Mouse (Mus musculus) left cerebral cortex, adult 11 months (tissue): Measurements from ENCODE around the gene Sdr9c7.
A peak's percentile ranks its signal among the peaks of the same experiment; 100 is the strongest.
"Not testable (repeated sequence)": the region's sequence is repeated elsewhere in the genome, so short reads cannot be mapped to it uniquely, and the experiment has no call there.

Experiments used
- DNase-seq: peaks from one replicate; pipeline ENCODE4 v3.0.0; 2022; ENCODE audit warnings: low spot score

Gene Sdr9c7

DNA sequence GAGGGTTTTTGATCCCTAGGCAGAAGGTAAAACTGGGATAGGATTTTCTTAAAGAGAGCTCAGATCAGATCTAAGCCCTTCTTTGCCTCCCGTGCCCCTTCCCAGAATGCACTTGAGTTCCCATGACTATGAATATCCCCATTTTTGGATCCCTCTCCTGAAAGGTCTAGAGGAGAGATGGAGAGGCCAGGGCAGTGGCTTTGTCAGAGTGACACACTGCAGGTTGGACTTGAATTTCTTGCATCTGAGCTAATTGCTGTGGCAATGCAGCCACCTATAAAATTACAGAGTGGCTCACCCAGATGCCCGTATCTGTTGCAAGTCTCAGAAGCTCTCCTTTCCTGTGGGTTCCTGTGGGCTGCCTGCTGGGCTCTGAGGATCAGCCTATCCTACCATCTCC, at the start of gene Sdr9c7:
Gene Sdr9c7 (plus strand): TSS at position 301 of the 400 bp plus-strand sequence.
- no peak for DNase-seq

- no peak for DNase-seq
Measured at GRCm38 (mm10) chr10:127849628-127850027, 48.7 kb upstream of the Sdr9c7 start, which contains the start of gene Rdh19. TSS of gene Rdh19 (plus strand) at chr10:127849928.

- DNase-seq: no peak
Measured at GRCm38 (mm10) chr10:127856376-127856775, 41.9 kb upstream of the Sdr9c7 start.

GRCm38 (mm10) chr10:127864931-127865330, 33.4 kb upstream of the Sdr9c7 start:
- DNase-seq: no peak

DNA sequence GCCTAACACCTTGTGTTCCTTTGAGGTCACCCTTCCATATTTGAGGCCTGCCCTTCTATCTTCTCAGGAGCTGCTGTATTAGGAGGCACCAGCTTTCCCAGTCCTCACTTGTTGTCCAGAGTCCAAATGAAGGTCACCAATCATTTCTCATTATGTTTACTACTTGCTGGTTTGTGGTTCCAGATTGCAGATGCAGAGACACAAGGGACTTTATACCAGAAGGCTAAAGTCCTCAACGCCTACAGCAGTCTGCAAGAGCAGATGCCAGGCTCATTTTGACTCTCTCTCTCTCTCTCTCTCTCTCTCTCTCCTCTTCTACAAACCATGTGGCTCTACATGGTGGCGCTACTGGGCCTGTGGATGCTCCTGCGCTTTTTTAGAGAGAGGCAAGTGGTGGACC, 32.1 kb upstream of the Sdr9c7 start, which contains the start of gene Rdh16f2:
Gene Rdh16f2 (plus strand): TSS at position 243 of the 400 bp plus-strand sequence.
- DNase-seq: no peak

- peak; percentile 4 for DNase-seq
Measured at GRCm38 (mm10) chr10:127872484-127872883, 25.8 kb upstream of the Sdr9c7 start.

GRCm38 (mm10) chr10:127877681-127878080, 20.6 kb upstream of the Sdr9c7 start:
- no peak for DNase-seq

- DNase-seq: no peak
Measured at GRCm38 (mm10) chr10:127878262-127879057, 19.9 kb upstream of the Sdr9c7 start.

DNA sequence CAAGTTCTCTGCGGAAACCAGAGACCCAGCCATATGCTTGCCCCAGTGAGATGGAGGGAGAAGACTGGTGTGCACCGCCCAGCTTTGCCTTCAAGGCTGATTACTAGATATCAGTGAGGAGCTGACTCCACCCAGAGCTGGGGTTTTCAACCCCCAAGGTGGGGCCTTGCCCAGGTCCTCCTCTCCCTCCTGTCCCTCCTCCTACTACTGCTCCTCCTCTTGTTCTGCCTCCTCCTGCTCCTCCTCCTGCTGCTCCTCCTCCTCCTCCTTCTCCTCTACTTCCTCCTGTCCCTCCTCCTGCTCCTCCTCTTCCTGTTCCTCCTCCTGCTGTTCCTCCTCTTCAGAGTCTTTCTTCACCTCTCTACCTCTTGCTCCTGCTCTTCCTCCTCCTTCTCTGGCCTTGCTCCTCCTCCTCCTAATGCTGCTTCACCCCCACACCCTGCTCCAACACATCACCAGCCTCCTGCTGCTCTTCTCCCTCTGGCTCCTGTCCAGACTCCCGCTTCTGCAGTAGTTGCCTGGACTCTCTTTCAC, 19.1 kb upstream of the Sdr9c7 start:
- DNase-seq: no peak

DNA sequence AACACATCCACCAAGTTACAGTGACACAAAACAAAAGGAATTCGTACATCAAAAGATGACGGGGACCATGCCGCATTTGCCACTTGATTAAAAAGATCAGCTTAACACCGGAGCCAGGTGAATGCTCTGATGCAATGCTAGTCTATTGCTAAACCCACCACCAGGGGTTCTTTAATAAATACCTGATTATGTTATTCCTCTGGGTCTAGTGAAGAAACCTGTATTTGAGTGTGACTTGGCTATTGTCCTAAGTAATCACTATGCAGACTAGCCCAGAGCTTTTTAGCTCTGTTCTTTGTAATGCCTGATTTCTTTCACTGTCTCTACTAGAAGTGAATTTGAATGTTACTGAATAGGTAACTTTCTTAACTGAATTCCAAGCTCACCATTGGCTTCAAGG, 17.3 kb upstream of the Sdr9c7 start:
- no peak for DNase-seq

DNA sequence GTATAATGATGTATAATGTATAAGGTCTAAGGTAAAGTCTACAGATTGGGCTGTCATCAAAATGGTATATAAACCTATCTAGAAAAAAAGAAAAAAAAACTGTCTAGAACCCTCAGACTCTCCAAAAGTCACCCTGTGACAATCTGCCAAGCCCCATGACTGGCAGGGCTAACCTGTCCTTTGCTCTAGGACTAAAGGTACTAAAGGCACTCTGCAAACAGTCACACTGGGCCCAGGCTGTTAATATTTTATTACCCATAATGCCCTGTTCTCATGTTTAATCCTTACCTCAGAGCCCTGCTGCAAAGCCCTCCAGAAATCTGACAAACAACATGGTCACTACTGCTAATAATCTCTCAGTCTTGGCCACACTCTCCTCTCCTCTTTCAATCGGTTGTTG, 11.8 kb upstream of the Sdr9c7 start:
- no peak for DNase-seq

- DNase-seq: no peak
Measured at GRCm38 (mm10) chr10:127886971-127887370, 11.3 kb upstream of the Sdr9c7 start.

DNA sequence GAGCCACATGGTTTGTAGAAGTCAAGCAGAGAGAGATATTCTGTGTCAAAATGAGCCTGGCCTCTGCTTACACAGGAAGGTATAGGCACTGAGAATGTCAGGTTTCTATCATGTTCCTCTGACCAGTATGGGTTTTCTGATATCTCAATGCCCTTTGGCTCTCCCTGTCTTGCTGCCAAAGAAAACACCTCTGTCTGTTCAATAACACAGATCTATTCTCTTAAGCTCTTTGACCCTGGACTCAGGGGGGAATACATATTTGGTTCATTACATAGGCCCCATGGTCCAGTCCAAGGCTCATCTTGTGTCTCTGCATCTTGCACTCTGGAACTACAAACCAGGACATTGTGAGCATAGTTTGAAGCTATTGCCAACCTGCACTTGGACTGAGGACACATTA, 9.7 kb upstream of the Sdr9c7 start, which contains the start of gene Rdh7:
Gene Rdh7 (minus strand): TSS at position 213 of the 400 bp plus-strand sequence.
- DNase-seq: no peak

GRCm38 (mm10) chr10:127891481-127891880, 6.8 kb upstream of the Sdr9c7 start:
- DNase-seq: no peak

DNA sequence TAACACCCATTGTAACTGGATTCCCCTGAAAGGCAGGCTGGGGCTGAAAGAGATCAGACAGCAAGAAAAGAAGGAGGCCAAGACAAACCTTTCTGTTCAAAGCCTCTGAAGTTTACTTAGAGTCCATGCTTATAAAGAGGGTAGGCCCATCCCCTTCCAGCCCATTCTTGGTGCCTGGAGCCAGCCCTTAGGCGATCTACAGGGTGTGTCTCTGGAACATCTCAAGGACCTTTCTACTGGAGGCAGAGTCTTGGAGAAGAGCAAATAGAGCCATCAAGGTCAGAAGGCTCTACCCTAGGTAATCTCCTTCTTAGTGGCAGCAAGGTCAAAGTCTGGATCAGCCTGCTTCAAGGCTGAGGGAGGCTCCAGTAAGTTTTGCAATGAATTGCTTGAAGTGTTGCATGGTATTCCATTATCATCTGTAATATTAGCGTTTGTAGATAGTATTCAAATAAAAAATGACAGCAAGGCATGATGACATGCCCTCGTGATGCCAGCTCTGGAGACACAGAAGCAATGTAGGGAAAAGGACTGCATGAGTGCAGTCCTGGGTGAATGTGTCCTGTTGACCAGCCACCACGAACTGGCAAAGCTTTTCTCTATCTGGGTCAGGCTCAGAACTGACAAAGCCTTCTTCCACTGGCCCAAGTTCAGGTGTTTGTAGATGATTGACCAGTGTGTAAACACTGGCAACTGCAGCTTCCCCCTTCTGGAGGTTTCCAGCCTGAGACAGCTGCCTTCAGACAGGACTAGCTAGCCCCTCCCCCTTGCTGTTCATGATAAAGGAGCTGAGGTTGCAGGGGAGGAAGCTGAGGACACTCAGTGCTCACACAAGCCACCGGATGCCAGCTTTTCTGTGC, 4.9 kb upstream of the Sdr9c7 start:
- DNase-seq: not testable (repeated sequence)

DNA sequence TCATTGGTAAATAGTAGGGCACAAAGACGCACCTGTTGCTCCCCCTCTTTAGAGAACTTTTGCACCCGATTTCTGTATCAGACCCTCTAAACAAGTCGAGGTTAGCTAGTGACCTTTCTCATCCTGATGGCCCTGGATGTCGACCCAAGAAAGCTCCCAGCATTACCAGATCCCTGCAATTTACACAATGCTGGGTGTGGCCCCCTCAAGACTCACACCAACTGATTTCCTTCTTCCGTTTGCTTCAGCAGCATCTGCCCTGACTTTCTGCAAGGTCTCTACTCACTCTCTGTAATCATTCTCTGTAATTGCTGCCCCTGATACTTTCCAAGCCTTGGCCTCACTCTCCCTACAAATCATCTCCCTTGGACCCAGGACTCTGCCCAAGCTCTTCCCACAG, 1.6 kb upstream of the Sdr9c7 start:
- DNase-seq: no peak

DNA sequence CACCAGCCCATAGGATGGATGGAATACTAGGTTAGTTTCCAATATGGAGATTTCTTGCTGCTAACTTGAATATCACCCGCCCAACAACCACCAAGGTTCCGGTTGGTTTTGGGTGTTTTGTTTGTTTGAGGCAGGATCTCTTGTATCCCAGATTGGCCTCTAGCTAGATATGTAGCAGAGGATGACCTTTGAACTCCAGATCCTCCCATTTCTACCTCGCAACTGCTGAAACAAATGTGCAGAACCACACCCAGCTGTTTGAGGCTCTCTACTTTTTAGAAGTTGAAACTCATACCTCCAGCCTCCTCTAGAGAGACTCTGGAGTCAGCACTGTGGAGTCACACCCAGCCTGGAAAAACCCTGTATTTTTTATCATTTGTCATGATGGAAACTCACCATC, 812 bp upstream of the Sdr9c7 start:
- no peak for DNase-seq

DNA sequence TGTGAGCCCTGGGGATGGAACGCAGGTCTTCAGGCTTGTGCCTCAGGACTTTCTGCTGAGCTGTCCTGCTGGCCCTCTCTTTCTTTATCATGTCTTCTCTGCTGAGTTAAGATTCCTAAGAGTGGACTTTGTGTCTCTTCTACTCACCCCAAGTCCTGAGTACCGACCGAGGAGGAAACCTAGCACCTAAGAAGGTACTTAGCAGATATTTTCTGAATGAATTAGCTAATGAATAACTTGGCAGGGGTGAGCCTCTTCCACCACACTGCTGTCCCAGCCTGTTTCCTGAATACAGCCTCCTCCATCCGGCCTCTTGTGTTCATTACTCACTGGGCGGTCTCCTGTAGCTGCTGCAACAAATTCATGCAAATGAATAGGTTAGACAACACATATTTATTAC, 1.5 kb downstream of the Sdr9c7 start:
- no peak for DNase-seq

- no peak for DNase-seq
Measured at GRCm38 (mm10) chr10:127901751-127902150, 3.4 kb downstream of the Sdr9c7 start.

- DNase-seq: no peak
Measured at GRCm38 (mm10) chr10:127903116-127903515, 4.8 kb downstream of the Sdr9c7 start.

GRCm38 (mm10) chr10:127904718-127905446, 6.6 kb downstream of the Sdr9c7 start:
- no peak for DNase-seq

GRCm38 (mm10) chr10:127906138-127906537, 7.8 kb downstream of the Sdr9c7 start:
- no peak for DNase-seq
